Mouse (Mus musculus): ENCODE data around the gene Ms4a4d. TPM values are rescaled to one million over a fixed set of nuclear protein-coding genes. Genes with fewer than 3 reads are reported as not detected.
"Not testable (repeated sequence)": the region's sequence is repeated elsewhere in the genome, so short reads cannot be mapped to it uniquely, and the experiment has no call there.

Ms4a4d gene
- polyA plus RNA-seq (2012; rRNA removed) = 1.8 and 2.3 TPM in 2 replicates

DNA sequence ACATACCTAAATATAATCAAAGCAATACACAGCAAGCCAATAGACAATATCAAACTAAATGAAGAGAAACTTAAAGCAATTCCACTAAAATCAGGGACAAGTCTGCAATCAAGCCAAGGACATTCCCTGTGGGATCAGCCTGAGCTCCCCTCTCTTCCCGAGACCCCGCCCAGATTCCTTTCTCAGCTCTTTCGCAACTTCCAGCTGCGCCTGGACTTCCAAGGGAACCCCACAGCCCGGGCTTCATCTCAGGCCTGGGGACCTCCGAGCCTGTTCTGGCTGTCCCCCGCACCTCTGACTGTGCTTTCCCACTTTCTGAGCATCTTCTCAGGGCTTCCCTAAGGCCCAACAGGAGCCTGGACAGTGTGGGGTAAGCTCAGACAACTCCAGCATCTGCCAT is at the start of gene Ms4a4d:
TSS of gene Ms4a4d (plus strand) at position 209 of the 400 bp plus-strand sequence.
- TF ChIP-seq POLR2A (IDR thresholded peaks at IDR 0.05; ENCODE audit: control insufficient read depth, low read depth, low read length) = no peak
- TF ChIP-seq CTCF (IDR thresholded peaks at IDR 0.05; ENCODE audit: control insufficient read depth, insufficient read depth, insufficient replicate concordance, low read depth, low read length) = no peak
- Histone ChIP-seq H3K4me1 (ENCODE audit: control insufficient read depth, insufficient read depth, low read length) (no peaks in the 10 kb centered on the region; the same call in 1 of the 2 replicates), H3K4me3 (ENCODE audit: control insufficient read depth, low read depth, low read length) (peak within 1 kb of the TSS; percentile 4), H3K27ac (ENCODE audit: control insufficient read depth, insufficient read depth, low read depth, low read length) (peak within 1 kb of the TSS; percentile 15; the same call in 1 of the 2 replicates), H3K27me3 (ENCODE audit: control insufficient read depth, insufficient read depth, low read length) (no peaks in the 10 kb centered on the region), H3K36me3 (ENCODE audit: control insufficient read depth, insufficient read depth, low read length) (no peaks in the 10 kb centered on the region)

DNA sequence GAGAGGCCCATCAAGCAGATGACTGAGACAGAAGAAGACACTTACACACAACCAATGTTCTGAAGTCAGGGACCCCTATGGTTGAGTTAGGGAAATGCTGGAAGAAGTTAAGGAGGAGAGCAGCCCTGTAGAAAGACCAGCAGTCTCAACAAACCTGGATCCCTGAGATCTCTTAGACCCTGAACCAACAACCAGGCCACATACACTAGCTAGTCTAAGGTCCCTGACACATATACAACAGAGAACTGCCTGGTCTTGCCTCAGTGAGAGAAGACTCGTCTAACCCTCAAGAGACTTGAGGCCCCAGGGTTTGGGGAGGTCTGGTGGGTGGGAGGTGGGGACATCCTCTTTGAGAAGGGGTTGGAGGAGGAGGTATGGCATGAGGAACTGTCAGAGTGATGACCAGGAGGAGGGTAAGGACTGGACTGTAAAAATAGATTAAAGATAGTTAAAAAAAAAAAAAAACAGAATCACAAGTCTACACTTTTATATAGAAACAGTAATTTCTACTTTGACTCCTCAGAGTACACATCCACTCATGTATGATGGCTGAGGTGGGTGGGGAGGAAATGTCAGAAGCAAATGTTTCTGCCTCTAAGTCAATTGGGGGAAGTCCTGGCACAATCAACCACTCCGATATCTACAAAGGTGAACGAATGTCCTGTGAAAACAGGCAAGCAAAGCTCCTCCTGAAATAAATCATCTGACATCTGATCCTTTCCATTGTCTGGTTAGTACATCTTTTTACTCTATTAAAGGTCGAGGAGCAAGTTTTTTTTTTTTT is 45.0 kb upstream of the Ms4a4d start:
- no peak overlapping the region for H3K27ac ChIP-seq (ENCODE audit: control insufficient read depth, insufficient read depth, low read depth, low read length)
- no peaks in the 10 kb centered on the region for H3K36me3 ChIP-seq (ENCODE audit: control insufficient read depth, insufficient read depth, low read length)
- H3K27me3 ChIP-seq (ENCODE audit: control insufficient read depth, insufficient read depth, low read length) = no peaks in the 10 kb centered on the region
- no peak overlapping the region for H3K4me3 ChIP-seq (ENCODE audit: control insufficient read depth, low read depth, low read length)
- no peaks in the 10 kb centered on the region for H3K4me1 ChIP-seq (ENCODE audit: control insufficient read depth, insufficient read depth, low read length)
- TF ChIP-seq POLR2A (IDR thresholded peaks at IDR 0.05; ENCODE audit: control insufficient read depth, low read depth, low read length) (no peak), CTCF (IDR thresholded peaks at IDR 0.05; ENCODE audit: control insufficient read depth, insufficient read depth, insufficient replicate concordance, low read depth, low read length) (no peak)

DNA sequence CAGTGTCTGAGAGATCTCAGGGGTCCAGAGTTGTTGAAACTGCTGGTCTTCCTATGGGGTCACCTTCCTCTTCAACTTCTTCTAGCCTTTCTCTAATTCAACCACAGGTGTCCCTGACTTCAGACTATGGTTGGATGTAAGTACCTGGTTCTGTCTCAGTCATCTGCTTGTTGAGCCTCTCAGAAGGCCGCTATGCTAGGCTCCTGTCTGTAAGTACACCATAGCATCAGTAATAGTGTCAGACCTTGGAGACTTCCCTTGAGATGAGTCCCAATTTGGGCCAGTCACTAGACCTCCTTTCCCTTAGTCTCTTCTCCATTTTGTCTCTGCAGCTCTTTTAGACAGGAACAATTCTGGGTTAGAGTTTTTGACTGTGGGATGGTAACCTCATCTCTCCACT is 43.9 kb upstream of the Ms4a4d start:
- Histone ChIP-seq H3K4me1 (ENCODE audit: control insufficient read depth, insufficient read depth, low read length) (no peaks in the 10 kb centered on the region), H3K36me3 (ENCODE audit: control insufficient read depth, insufficient read depth, low read length) (no peaks in the 10 kb centered on the region), H3K27me3 (ENCODE audit: control insufficient read depth, insufficient read depth, low read length) (no peaks in the 10 kb centered on the region), H3K27ac (ENCODE audit: control insufficient read depth, insufficient read depth, low read depth, low read length) (no peak overlapping the region), H3K4me3 (ENCODE audit: control insufficient read depth, low read depth, low read length) (no peak overlapping the region)
- TF ChIP-seq POLR2A (IDR thresholded peaks at IDR 0.05; ENCODE audit: control insufficient read depth, low read depth, low read length) (no peak), CTCF (IDR thresholded peaks at IDR 0.05; ENCODE audit: control insufficient read depth, insufficient read depth, insufficient replicate concordance, low read depth, low read length) (no peak)

DNA sequence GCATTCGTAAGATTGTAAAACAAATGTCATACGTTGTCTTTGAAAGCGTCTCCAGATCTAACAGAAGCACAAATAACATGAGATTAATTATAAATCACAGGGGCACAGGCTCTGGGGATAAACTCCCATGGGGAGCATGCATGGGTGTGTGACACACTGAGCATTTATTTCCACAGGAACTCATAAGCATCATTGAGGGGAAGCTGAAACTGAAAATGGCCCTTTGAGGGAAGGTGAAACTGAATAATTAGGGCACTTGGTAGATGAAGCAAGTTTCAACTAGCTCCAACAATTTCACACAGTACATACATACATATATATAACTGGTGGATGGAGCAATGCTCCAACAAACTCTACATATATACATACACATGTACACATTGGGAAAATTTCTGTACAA is 42.1 kb upstream of the Ms4a4d start:
- Histone ChIP-seq H3K4me3 (ENCODE audit: control insufficient read depth, low read depth, low read length) (no peak overlapping the region), H3K36me3 (ENCODE audit: control insufficient read depth, insufficient read depth, low read length) (no peaks in the 10 kb centered on the region), H3K27ac (ENCODE audit: control insufficient read depth, insufficient read depth, low read depth, low read length) (no peak overlapping the region), H3K4me1 (ENCODE audit: control insufficient read depth, insufficient read depth, low read length) (no peaks in the 10 kb centered on the region), H3K27me3 (ENCODE audit: control insufficient read depth, insufficient read depth, low read length) (no peaks in the 10 kb centered on the region)
- TF ChIP-seq CTCF (IDR thresholded peaks at IDR 0.05; ENCODE audit: control insufficient read depth, insufficient read depth, insufficient replicate concordance, low read depth, low read length) = no peak
- TF ChIP-seq POLR2A (IDR thresholded peaks at IDR 0.05; ENCODE audit: control insufficient read depth, low read depth, low read length) = no peak

DNA sequence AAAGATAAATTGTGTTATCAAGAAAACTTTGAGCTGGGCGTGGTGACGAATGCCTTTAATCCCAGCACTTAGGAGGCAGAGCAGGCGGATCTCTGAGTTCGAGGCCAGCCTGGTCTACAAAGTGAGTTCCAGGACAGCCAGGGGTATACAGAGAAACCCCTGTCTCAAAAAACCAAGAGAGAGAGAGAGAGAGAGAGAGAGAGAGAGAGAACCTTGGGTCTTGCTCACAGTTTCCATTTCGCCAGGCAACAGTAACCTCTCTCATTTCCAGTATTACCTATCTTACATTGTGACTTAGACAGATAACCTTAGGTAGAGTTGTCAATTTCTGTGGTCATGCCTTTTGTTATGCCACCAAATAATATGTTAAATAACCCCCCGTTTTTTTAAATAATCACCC is 40.2 kb upstream of the Ms4a4d start:
- no peaks in the 10 kb centered on the region for H3K4me1 ChIP-seq (ENCODE audit: control insufficient read depth, insufficient read depth, low read length)
- H3K27ac ChIP-seq (ENCODE audit: control insufficient read depth, insufficient read depth, low read depth, low read length) = no peak overlapping the region
- H3K4me3 ChIP-seq (ENCODE audit: control insufficient read depth, low read depth, low read length) = no peak overlapping the region
- TF ChIP-seq POLR2A (IDR thresholded peaks at IDR 0.05; ENCODE audit: control insufficient read depth, low read depth, low read length) (no peak), CTCF (IDR thresholded peaks at IDR 0.05; ENCODE audit: control insufficient read depth, insufficient read depth, insufficient replicate concordance, low read depth, low read length) (no peak)
- no peaks in the 10 kb centered on the region for H3K27me3 ChIP-seq (ENCODE audit: control insufficient read depth, insufficient read depth, low read length)
- H3K36me3 ChIP-seq (ENCODE audit: control insufficient read depth, insufficient read depth, low read length) = no peaks in the 10 kb centered on the region

DNA sequence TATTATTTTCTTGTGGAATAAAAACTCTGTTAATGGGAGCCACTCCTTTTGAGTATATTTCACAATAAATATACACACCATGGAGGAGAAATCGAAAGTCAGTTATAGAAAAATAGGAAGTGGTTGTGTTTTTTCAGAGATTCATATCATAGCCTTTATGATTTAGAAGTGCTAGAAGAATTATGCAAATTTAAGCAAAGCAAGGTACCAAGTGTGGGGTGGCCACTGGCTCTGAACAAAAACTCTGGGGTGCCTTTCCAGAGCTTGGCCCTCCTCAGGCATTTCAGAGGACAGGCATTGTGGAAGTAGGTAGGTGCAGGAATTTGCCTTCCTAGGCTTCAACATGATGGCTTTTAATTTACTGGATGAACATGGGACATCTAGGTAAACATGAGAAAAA is 39.3 kb upstream of the Ms4a4d start:
- not testable (repeated sequence) for H3K4me1 ChIP-seq (ENCODE audit: control insufficient read depth, insufficient read depth, low read length); H3K27me3 ChIP-seq (ENCODE audit: control insufficient read depth, insufficient read depth, low read length); H3K4me3 ChIP-seq (ENCODE audit: control insufficient read depth, low read depth, low read length); H3K27ac ChIP-seq (ENCODE audit: control insufficient read depth, insufficient read depth, low read depth, low read length); H3K36me3 ChIP-seq (ENCODE audit: control insufficient read depth, insufficient read depth, low read length)

DNA sequence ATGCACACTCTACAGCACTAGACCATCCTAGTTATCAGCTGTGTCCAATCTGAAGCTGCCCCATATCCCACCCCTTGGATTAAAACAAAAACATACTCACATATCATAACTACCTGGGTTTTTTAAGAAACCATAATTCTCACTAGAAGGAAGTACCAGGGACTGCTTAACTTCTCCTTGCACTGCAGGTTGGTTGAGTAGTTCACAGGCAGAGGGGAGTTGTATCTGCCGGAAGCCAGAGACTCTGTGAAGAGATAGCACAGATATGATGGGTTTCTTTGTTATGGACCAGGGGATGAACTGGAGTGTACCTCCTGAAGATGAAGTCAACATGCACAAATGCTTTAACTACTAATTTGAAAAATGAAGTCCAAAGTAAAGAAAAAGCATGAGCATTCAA is 35.8 kb upstream of the Ms4a4d start:
- H3K27ac ChIP-seq (ENCODE audit: control insufficient read depth, insufficient read depth, low read depth, low read length) = no peak overlapping the region
- no peaks in the 10 kb centered on the region for H3K4me1 ChIP-seq (ENCODE audit: control insufficient read depth, insufficient read depth, low read length)
- no peaks in the 10 kb centered on the region for H3K36me3 ChIP-seq (ENCODE audit: control insufficient read depth, insufficient read depth, low read length)
- TF ChIP-seq CTCF (IDR thresholded peaks at IDR 0.05; ENCODE audit: control insufficient read depth, insufficient read depth, insufficient replicate concordance, low read depth, low read length) = no peak
- TF ChIP-seq POLR2A (IDR thresholded peaks at IDR 0.05; ENCODE audit: control insufficient read depth, low read depth, low read length) = no peak
- no peak overlapping the region for H3K4me3 ChIP-seq (ENCODE audit: control insufficient read depth, low read depth, low read length)
- no peaks in the 10 kb centered on the region for H3K27me3 ChIP-seq (ENCODE audit: control insufficient read depth, insufficient read depth, low read length)
